ENCODE assay signal across 16 mouse cellular contexts in the genomic region with DNA sequence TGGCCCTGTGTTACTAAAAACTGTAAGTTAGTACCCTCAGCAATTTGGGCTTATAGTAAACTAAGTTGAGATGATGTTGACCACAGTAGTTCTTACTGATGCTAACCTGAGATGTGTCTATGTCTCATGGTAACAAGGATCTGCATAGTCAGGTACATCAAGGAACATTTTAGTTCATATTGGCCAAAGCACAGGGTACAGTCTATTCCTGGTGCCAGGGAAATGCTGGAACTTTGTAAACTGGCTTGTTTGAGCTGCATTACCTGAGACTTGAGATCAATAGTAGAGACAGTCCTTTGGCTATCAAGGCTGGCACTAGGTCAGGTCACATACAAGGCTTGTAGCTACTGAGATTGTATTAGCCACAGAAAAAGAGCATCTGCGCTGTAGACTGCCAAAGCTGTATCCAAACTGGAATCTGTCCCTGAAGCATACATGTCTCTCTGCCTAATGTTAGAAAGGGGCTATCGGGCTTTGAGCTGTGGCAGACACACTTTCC.
"Had no signal": no experiment of that assay in that cellular context is flagged by ENCODE, and none has a peak within 500 bp of the region (broad histone marks: within the 10 kb centered on the region; RNA-seq: fewer than 3 reads in every experiment).

No protein-coding gene starts in this region.

- DNase-seq: kidney, postnatal 4 days; lung, adult 2 months; lung, postnatal 36 days; right cerebral cortex, adult 18-20 months; right cerebral cortex, postnatal 25 days; thymus, adult 18-20 months; thymus, postnatal 14 days had no signal

- H3K27ac ChIP-seq: kidney, postnatal 0 days; left cerebral cortex, adult 2 months; limb, embryonic 10.5 days; liver, embryonic 15.5 days; midbrain, embryonic 13.5 days; neural tube, embryonic 15.5 days had no signal

- H3K4me3 ChIP-seq: left cerebral cortex, adult 2 months; limb, embryonic 10.5 days; liver, embryonic 15.5 days; midbrain, embryonic 13.5 days; myocyte; neural tube, embryonic 15.5 days had no signal

- ATAC-seq: lung, postnatal 0 days; midbrain, embryonic 13.5 days had no signal

- H3K4me2 ChIP-seq: liver, embryonic 11.5 days; liver, embryonic 15.5 days; midbrain, embryonic 13.5 days; neural tube, embryonic 15.5 days had no signal

- H3K4me1 ChIP-seq: limb, embryonic 10.5 days; liver, embryonic 15.5 days; midbrain, embryonic 13.5 days; neural tube, embryonic 15.5 days had no signal

- H3K9ac ChIP-seq: liver, embryonic 15.5 days; midbrain, embryonic 13.5 days; neural tube, embryonic 15.5 days had no signal

- H3K27me3 ChIP-seq: liver, embryonic 15.5 days; midbrain, embryonic 13.5 days; neural tube, embryonic 15.5 days had no signal

- H3K9me3 ChIP-seq: limb, embryonic 10.5 days; liver, embryonic 15.5 days; midbrain, embryonic 13.5 days; neural tube, embryonic 15.5 days had no signal

- H3K36me3 ChIP-seq: limb, embryonic 10.5 days; liver, embryonic 15.5 days; midbrain, embryonic 13.5 days; neural tube, embryonic 15.5 days had no signal
